Mouse (Mus musculus) frontal cortex, postnatal 25 days (tissue): ENCODE results near the gene Snapc4.
"Not testable (repeated sequence)": the region's sequence is repeated elsewhere in the genome, so short reads cannot be mapped to it uniquely, and the experiment has no call there.

Experiments used
- DNase-seq, 2 experiments: peaks; one replicate each; pipeline ENCODE4 v3.0.0; 2022; ENCODE audit warnings: low spot score in 2 of 2

The Snapc4 gene

GRCm38 (mm10) chr2:26380871-26381270, 418 bp upstream of the Snapc4 start:
- DNase-seq = not testable (repeated sequence)

GRCm38 (mm10) chr2:26372396-26372795, 8.1 kb downstream of the Snapc4 start:
- no peak for DNase-seq

GRCm38 (mm10) chr2:26368572-26368971, 11.9 kb downstream of the Snapc4 start:
- DNase-seq = no peak

GRCm38 (mm10) chr2:26367911-26368310, 12.5 kb downstream of the Snapc4 start:
- no peak for DNase-seq

- no peak for DNase-seq
These were observed 15.6 kb downstream of the Snapc4 start for GRCm38 (mm10) chr2:26364738-26365465.

GRCm38 (mm10) chr2:26363481-26363880, 17.0 kb downstream of the Snapc4 start:
- DNase-seq = no peak

- no peak for DNase-seq
These were observed 17.5 kb downstream of the Snapc4 start for GRCm38 (mm10) chr2:26362991-26363390.

- DNase-seq = no peak
These were observed 19.7 kb downstream of the Snapc4 start, which contains the start of gene Card9 for GRCm38 (mm10) chr2:26360772-26361171. TSS of gene Card9 (minus strand) at chr2:26360918.

- DNase-seq = no peak
These were observed 20.5 kb downstream of the Snapc4 start for GRCm38 (mm10) chr2:26359983-26360382.

GRCm38 (mm10) chr2:26358667-26359320, 21.7 kb downstream of the Snapc4 start:
- DNase-seq = no peak

GRCm38 (mm10) chr2:26357484-26357883, 23.0 kb downstream of the Snapc4 start:
- peak in 1 of 2 experiments; percentile 4 for DNase-seq

- no peak for DNase-seq
These were observed 23.8 kb downstream of the Snapc4 start for GRCm38 (mm10) chr2:26356678-26357077.

- DNase-seq = no peak
These were observed 24.2 kb downstream of the Snapc4 start for GRCm38 (mm10) chr2:26356231-26356630.

GRCm38 (mm10) chr2:26354401-26354800, 26.1 kb downstream of the Snapc4 start:
- no peak for DNase-seq

GRCm38 (mm10) chr2:26353066-26353980, 27.1 kb downstream of the Snapc4 start:
- no peak for DNase-seq

GRCm38 (mm10) chr2:26352291-26352910, 28.1 kb downstream of the Snapc4 start:
- no peak for DNase-seq

GRCm38 (mm10) chr2:26351358-26352290, 28.8 kb downstream of the Snapc4 start, which contains the start of gene Dnlz:
TSS of gene Dnlz (minus strand) at chr2:26352110.
- peak; percentile 88 to 91 for DNase-seq

- DNase-seq = no peak
These were observed 32.2 kb downstream of the Snapc4 start for GRCm38 (mm10) chr2:26348241-26348640.

- no peak for DNase-seq
These were observed 37.6 kb downstream of the Snapc4 start for GRCm38 (mm10) chr2:26342609-26343490.
